Mouse (Mus musculus) Patski (cell line): ENCODE results near the gene Phkg2. TPM values are rescaled to one million over a fixed set of nuclear protein-coding genes. Genes with fewer than 3 reads are reported as not detected.
A peak's percentile ranks its signal among the peaks of the same experiment; 100 is the strongest.

Experiments used
- ATAC-seq: fragments of 100-300 bp; one replicate; pipeline ENCODE4 v1.8.0; 2021
- CTCF ChIA-PET: fragments of 350-600 bp; sonication (Branson Sonifier 250); formaldehyde crosslinking; loops from one replicate; lab custom pipeline; 2022; ENCODE audit warnings: inconsistent platforms; lab: Charles Lee
- POLR2A ChIA-PET: fragments of 350-600 bp; sonication (Branson Sonifier 250); formaldehyde crosslinking; loops from one replicate; lab custom pipeline; 2022; ENCODE audit warnings: antibody characterized with exemption, inconsistent platforms; lab: Charles Lee
- DNase-seq: peaks from one replicate; pipeline ENCODE4 v3.0.0-alpha.2; 2011; ENCODE audit warnings: low read depth, low spot score
- H3K27me3 ChIP-seq: fragments of 371-371 bp; one replicate; pipeline ENCODE4 v1.5.1; 2021
- CTCF ChIP-seq: fragments of 100-300 bp; IDR thresholded peaks from one replicate; pipeline ENCODE4 v1.5.1; 2021
- in situ Hi-C: fragments of 300-500 bp; cut with MboI; formaldehyde crosslinking; loops from 3 replicates; pipeline ENCODE4 v1.11.1; 2018; ENCODE audit warnings: low pct_unique_long_range_greater_than_20kb, mixed read lengths
- polyA plus RNA-seq: library from polyadenylated mRNA; unstranded; gene quantifications from one replicate; pipeline ENCODE4 v1.2.3, GENCODE M21; 2021

Phkg2 gene
- 48.6 TPM for polyA plus RNA-seq

- ChIA-PET POLR2A (no interaction called here), CTCF (no interaction called here)
- H3K27me3 ChIP-seq = no peaks in the 10 kb centered on the region
- ATAC-seq (peak; percentile 94), DNase-seq (peak; percentile 91)
- TF ChIP-seq CTCF = no peak
- in situ Hi-C loops = no loop called here
These were observed at the start of gene Phkg2 for GRCm38 (mm10) chr7:127572895-127573471. Gene Phkg2 (plus strand): TSS chr7:127573340.

- in situ Hi-C loops = no loop called here
- TF ChIP-seq CTCF = no peak
- POLR2A ChIA-PET = interaction anchor here (0.8 to 1.7 kb wide), 2 partner anchors 28 to 48 kb away, joined by 3 to 4 read pairs; no protein-coding TSS in a partner anchor
- no peak for DNase-seq
- ATAC-seq = no peak
- CTCF ChIA-PET = no interaction called here
- no peaks in the 10 kb centered on the region for H3K27me3 ChIP-seq
These were observed 31.5 kb upstream of the Phkg2 start for GRCm38 (mm10) chr7:127541671-127542070.

- no peak for TF ChIP-seq CTCF
- POLR2A ChIA-PET = no interaction called here
- CTCF ChIA-PET = interaction anchor here (1.8 kb wide), 1 partner anchor 19 kb away, joined by 5 read pairs; no protein-coding TSS in a partner anchor
- DNase-seq (no peak), ATAC-seq (no peak)
- in situ Hi-C loops = no loop called here
- no peaks in the 10 kb centered on the region for H3K27me3 ChIP-seq
These were observed 23.9 kb upstream of the Phkg2 start for GRCm38 (mm10) chr7:127549116-127549835.

- in situ Hi-C loops = no loop called here
- TF ChIP-seq CTCF = no peak
- POLR2A ChIA-PET = interaction anchor here (0.7 kb wide), 1 partner anchor 19 kb away, joined by 3 read pairs; no protein-coding TSS in a partner anchor
- ATAC-seq (no peak), DNase-seq (no peak)
- CTCF ChIA-PET = no interaction called here
- H3K27me3 ChIP-seq = no peaks in the 10 kb centered on the region
These were observed 21.6 kb upstream of the Phkg2 start for GRCm38 (mm10) chr7:127551558-127551957.

GRCm38 (mm10) chr7:127560580-127560979 lies 12.6 kb upstream of the Phkg2 start:
- POLR2A ChIA-PET = no interaction called here
- ATAC-seq (no peak), DNase-seq (no peak)
- CTCF ChIA-PET = no interaction called here
- in situ Hi-C loops = no loop called here
- H3K27me3 ChIP-seq = no peaks in the 10 kb centered on the region
- no peak for TF ChIP-seq CTCF

- ChIA-PET POLR2A (interaction anchor here (0.6 kb wide), 1 partner anchor 36 kb away, joined by 3 read pairs; no protein-coding TSS in a partner anchor), CTCF (no interaction called here)
- H3K27me3 ChIP-seq = no peaks in the 10 kb centered on the region
- TF ChIP-seq CTCF = no peak
- in situ Hi-C loops = no loop called here
- no peak for ATAC-seq
- no peak for DNase-seq
These were observed 11.7 kb upstream of the Phkg2 start, which contains the start of gene Tmem265 for GRCm38 (mm10) chr7:127561340-127561858. Gene Tmem265 (plus strand): TSS chr7:127561390.

GRCm38 (mm10) chr7:127564381-127565150 lies 8.6 kb upstream of the Phkg2 start:
- ATAC-seq = peak; percentile 74
- DNase-seq = peak; percentile 91
- POLR2A ChIA-PET = no interaction called here
- H3K27me3 ChIP-seq = no peaks in the 10 kb centered on the region
- no peak for TF ChIP-seq CTCF
- CTCF ChIA-PET = interaction anchor here (1.1 to 1.9 kb wide), 3 partner anchors 21 to 51 kb away, joined by 3 to 8 read pairs (median 3); no protein-coding TSS in a partner anchor
- in situ Hi-C loops = no loop called here

GRCm38 (mm10) chr7:127573503-127574008 lies 416 bp downstream of the Phkg2 start:
- CTCF ChIA-PET = no interaction called here
- ATAC-seq = peak; percentile 15
- no peak for TF ChIP-seq CTCF
- H3K27me3 ChIP-seq = no peaks in the 10 kb centered on the region
- in situ Hi-C loops = no loop called here
- POLR2A ChIA-PET = no interaction called here
- no peak for DNase-seq

GRCm38 (mm10) chr7:127574115-127574514 lies 975 bp downstream of the Phkg2 start:
- in situ Hi-C loops = no loop called here
- ChIA-PET CTCF (no interaction called here), POLR2A (no interaction called here)
- TF ChIP-seq CTCF = no peak
- H3K27me3 ChIP-seq = no peaks in the 10 kb centered on the region
- ATAC-seq (no peak), DNase-seq (no peak)

GRCm38 (mm10) chr7:127583260-127583659 lies 10.1 kb downstream of the Phkg2 start:
- ATAC-seq = no peak
- in situ Hi-C loops = no loop called here
- CTCF ChIA-PET = no interaction called here
- no peak for TF ChIP-seq CTCF
- H3K27me3 ChIP-seq = no peaks in the 10 kb centered on the region
- POLR2A ChIA-PET = no interaction called here
- no peak for DNase-seq
